Mouse (Mus musculus): ENCODE results near the gene Vmn1r101. TPM values are rescaled to one million over a fixed set of nuclear protein-coding genes. Genes with fewer than 3 reads are reported as not detected.
"Not testable (repeated sequence)": the region's sequence is repeated elsewhere in the genome, so short reads cannot be mapped to it uniquely, and the experiment has no call there.

Vmn1r101 gene
- not detected in 2 replicates for polyA plus RNA-seq (2012; rRNA removed)
- polyA plus RNA-seq (2014; fragmentation: Nextera tagmentation; extraction: Ambion mirVana) = not detected in 2 replicates

DNA sequence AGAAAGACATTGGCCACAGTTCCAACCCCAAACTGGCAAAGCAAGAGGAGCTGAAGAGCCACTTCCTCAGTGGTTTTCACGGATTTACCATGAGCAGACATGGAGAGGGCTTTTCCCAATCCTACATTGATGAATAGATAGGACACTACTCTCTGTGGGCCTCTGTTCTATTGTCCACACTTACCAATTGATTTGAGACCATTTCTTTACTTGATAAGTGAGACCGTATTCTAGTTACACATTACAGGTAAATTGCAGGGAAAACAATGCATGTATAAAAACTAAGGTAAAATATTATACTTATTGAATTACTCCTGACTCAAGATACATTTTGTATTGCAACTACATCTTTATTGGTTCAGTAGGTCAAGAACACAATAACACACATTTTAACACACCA lies at the start of gene Vmn1r101:
TSS of gene Vmn1r101 (minus strand) at position 101 of the 400 bp plus-strand sequence.
- not testable (repeated sequence) for H3K9ac ChIP-seq (replicated peaks); H3K36me3 ChIP-seq (replicated peaks; ENCODE audit: control insufficient read depth, insufficient read depth, low read depth); H3K4me1 ChIP-seq (replicated peaks; ENCODE audit: control insufficient read depth in 2 of 2, insufficient read depth in 2 of 2, low read length in 1 of 2); H3K4me2 ChIP-seq (ENCODE audit: low read depth); ATAC-seq (ENCODE audit: insufficient read depth); DNase-seq (ENCODE audit: low read depth in 3 of 3, low spot score in 3 of 3); H3K27me3 ChIP-seq (ENCODE audit: control insufficient read depth, insufficient read depth, low read length); H3K27ac ChIP-seq; H3K9me3 ChIP-seq (ENCODE audit: control insufficient read depth, low read length); H3K4me3 ChIP-seq (ENCODE audit: insufficient read depth in 1 of 2, low read depth in 2 of 2, low read length in 2 of 2)
- no CpG with 5 or more reads among the region's 2 CpGs for WGBS (ENCODE audit: insufficient replicate concordance)

DNA sequence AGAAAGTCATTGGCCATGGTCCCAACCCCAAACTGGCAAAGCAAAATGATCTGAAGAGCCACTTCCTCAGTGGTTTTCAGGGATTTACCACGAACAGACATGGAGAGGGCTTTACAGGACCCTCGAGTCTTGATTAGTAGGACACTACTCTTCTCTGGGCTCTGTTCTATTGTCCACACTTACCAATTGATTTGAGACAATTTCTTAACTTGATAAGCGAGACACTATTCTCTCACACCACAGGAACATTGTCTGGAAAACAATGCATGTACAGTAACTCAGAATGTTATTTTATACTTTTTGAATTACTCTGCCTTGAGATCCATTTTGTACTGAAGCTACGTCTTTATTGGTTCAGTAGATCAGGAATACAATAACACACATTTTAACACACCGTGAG lies 32.4 kb upstream of the Vmn1r101 start, which contains the start of gene Gm10670:
TSS of gene Gm10670 (minus strand) at position 101 of the 400 bp plus-strand sequence.
- not testable (repeated sequence) for H3K9ac ChIP-seq (replicated peaks); H3K9me3 ChIP-seq (ENCODE audit: control insufficient read depth, low read length); DNase-seq (ENCODE audit: low read depth in 3 of 3, low spot score in 3 of 3); H3K4me1 ChIP-seq (replicated peaks; ENCODE audit: control insufficient read depth in 2 of 2, insufficient read depth in 2 of 2, low read length in 1 of 2); H3K36me3 ChIP-seq (replicated peaks; ENCODE audit: control insufficient read depth, insufficient read depth, low read depth); H3K27me3 ChIP-seq (ENCODE audit: control insufficient read depth, insufficient read depth, low read length); H3K4me3 ChIP-seq (ENCODE audit: insufficient read depth in 1 of 2, low read depth in 2 of 2, low read length in 2 of 2); H3K27ac ChIP-seq; H3K4me2 ChIP-seq (ENCODE audit: low read depth); ATAC-seq (ENCODE audit: insufficient read depth)
- WGBS (ENCODE audit: insufficient replicate concordance) = no CpG with 5 or more reads among the region's 5 CpGs

DNA sequence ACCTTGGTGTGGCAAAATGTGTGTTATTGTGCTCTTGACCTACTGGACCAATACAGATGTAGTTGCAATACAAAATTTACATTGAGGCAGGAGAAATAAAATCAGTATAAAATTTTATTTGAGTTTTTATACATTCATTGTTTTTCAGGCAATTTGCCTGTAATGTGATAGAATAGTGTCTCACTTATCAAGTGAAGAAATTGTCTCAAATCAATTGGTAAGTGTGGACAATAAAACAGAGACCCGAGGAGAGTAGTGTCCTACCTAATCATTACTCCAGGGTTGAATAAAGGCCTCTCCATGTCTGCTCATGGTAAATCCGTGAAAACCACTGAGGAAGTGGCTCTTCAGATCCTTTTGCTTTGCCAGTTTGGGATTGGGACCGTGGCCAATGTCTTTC lies 24.8 kb downstream of the Vmn1r101 start, which contains the start of gene Vmn1r100:
TSS of gene Vmn1r100 (plus strand) at position 301 of the 400 bp plus-strand sequence.
- H3K27ac ChIP-seq; H3K36me3 ChIP-seq (replicated peaks; ENCODE audit: control insufficient read depth, insufficient read depth, low read depth); DNase-seq (ENCODE audit: low read depth in 3 of 3, low spot score in 3 of 3); H3K4me3 ChIP-seq (ENCODE audit: insufficient read depth in 1 of 2, low read depth in 2 of 2, low read length in 2 of 2); ATAC-seq (ENCODE audit: insufficient read depth); H3K9me3 ChIP-seq (ENCODE audit: control insufficient read depth, low read length); H3K9ac ChIP-seq (replicated peaks); H3K4me2 ChIP-seq (ENCODE audit: low read depth); H3K4me1 ChIP-seq (replicated peaks; ENCODE audit: control insufficient read depth in 2 of 2, insufficient read depth in 2 of 2, low read length in 1 of 2); H3K27me3 ChIP-seq (ENCODE audit: control insufficient read depth, insufficient read depth, low read length): not testable (repeated sequence)
- no CpG with 5 or more reads among the region's 3 CpGs for WGBS (ENCODE audit: insufficient replicate concordance)

Other genes starting within 250 kb of the Vmn1r101 start
- gene Vmn1r95, start 248.9 kb downstream of the Vmn1r101 start, polyA plus RNA-seq (2012; rRNA removed) = not detected in 2 replicates
- not detected in 2 replicates for gene Vmn1r95, start 248.9 kb downstream of the Vmn1r101 start, polyA plus RNA-seq (2014; fragmentation: Nextera tagmentation; extraction: Ambion mirVana)
- gene Gm6164, start 237.0 kb downstream of the Vmn1r101 start, polyA plus RNA-seq (2012; rRNA removed) = not detected in 2 replicates
- not detected in 2 replicates for gene Gm6164, start 237.0 kb downstream of the Vmn1r101 start, polyA plus RNA-seq (2014; fragmentation: Nextera tagmentation; extraction: Ambion mirVana)
- gene Gm4498, start 208.8 kb downstream of the Vmn1r101 start, polyA plus RNA-seq (2012; rRNA removed) = not detected in 2 replicates
- not detected in 2 replicates for gene Gm4498, start 208.8 kb downstream of the Vmn1r101 start, polyA plus RNA-seq (2014; fragmentation: Nextera tagmentation; extraction: Ambion mirVana)
- gene Gm5890, start 179.8 kb downstream of the Vmn1r101 start, polyA plus RNA-seq (2012; rRNA removed) = not detected in 2 replicates
- not detected in 2 replicates for gene Gm5890, start 179.8 kb downstream of the Vmn1r101 start, polyA plus RNA-seq (2014; fragmentation: Nextera tagmentation; extraction: Ambion mirVana)
- gene Gm4133, start 108.5 kb downstream of the Vmn1r101 start, polyA plus RNA-seq (2012; rRNA removed) = not detected in 2 replicates
- gene Gm4133, start 108.5 kb downstream of the Vmn1r101 start, polyA plus RNA-seq (2014; fragmentation: Nextera tagmentation; extraction: Ambion mirVana) = not detected in 2 replicates
- not detected in 2 replicates for gene Gm5728, start 67.2 kb downstream of the Vmn1r101 start, polyA plus RNA-seq (2012; rRNA removed)
- gene Gm5728, start 67.2 kb downstream of the Vmn1r101 start, polyA plus RNA-seq (2014; fragmentation: Nextera tagmentation; extraction: Ambion mirVana) = not detected in 2 replicates
- gene Vmn1r100, start 24.7 kb downstream of the Vmn1r101 start, polyA plus RNA-seq (2012; rRNA removed) = not detected in 2 replicates
- gene Vmn1r100, start 24.7 kb downstream of the Vmn1r101 start, polyA plus RNA-seq (2014; fragmentation: Nextera tagmentation; extraction: Ambion mirVana) = not detected in 2 replicates
- gene Gm10670, start 32.3 kb upstream of the Vmn1r101 start, polyA plus RNA-seq (2012; rRNA removed) = not detected in 2 replicates
- not detected in 2 replicates for gene Gm10670, start 32.3 kb upstream of the Vmn1r101 start, polyA plus RNA-seq (2014; fragmentation: Nextera tagmentation; extraction: Ambion mirVana)
- gene Vmn1r103, start 67.9 kb upstream of the Vmn1r101 start, polyA plus RNA-seq (2012; rRNA removed) = not detected in 2 replicates
- gene Vmn1r103, start 67.9 kb upstream of the Vmn1r101 start, polyA plus RNA-seq (2014; fragmentation: Nextera tagmentation; extraction: Ambion mirVana) = not detected in 2 replicates
- gene Vmn1r104, start 91.2 kb upstream of the Vmn1r101 start, polyA plus RNA-seq (2012; rRNA removed) = not detected in 2 replicates
- gene Vmn1r104, start 91.2 kb upstream of the Vmn1r101 start, polyA plus RNA-seq (2014; fragmentation: Nextera tagmentation; extraction: Ambion mirVana) = not detected in 2 replicates
- gene Gm5726, start 103.2 kb upstream of the Vmn1r101 start, polyA plus RNA-seq (2012; rRNA removed) = not detected in 2 replicates
- gene Gm5726, start 103.2 kb upstream of the Vmn1r101 start, polyA plus RNA-seq (2014; fragmentation: Nextera tagmentation; extraction: Ambion mirVana) = not detected in 2 replicates
- not detected in 2 replicates for gene Gm4141, start 133.6 kb upstream of the Vmn1r101 start, polyA plus RNA-seq (2012; rRNA removed)
- not detected in 2 replicates for gene Gm4141, start 133.6 kb upstream of the Vmn1r101 start, polyA plus RNA-seq (2014; fragmentation: Nextera tagmentation; extraction: Ambion mirVana)
- gene Gm4513, start 156.4 kb upstream of the Vmn1r101 start, polyA plus RNA-seq (2012; rRNA removed) = not detected in 2 replicates
- not detected in 2 replicates for gene Gm4513, start 156.4 kb upstream of the Vmn1r101 start, polyA plus RNA-seq (2014; fragmentation: Nextera tagmentation; extraction: Ambion mirVana)
- gene Vmn1r107, start 226.3 kb upstream of the Vmn1r101 start, polyA plus RNA-seq (2012; rRNA removed) = not detected in 2 replicates
- not detected in 2 replicates for gene Vmn1r107, start 226.3 kb upstream of the Vmn1r101 start, polyA plus RNA-seq (2014; fragmentation: Nextera tagmentation; extraction: Ambion mirVana)